ENCODE assay signal across 13 mouse cellular contexts in genomic region chr2:32630036-32630435, GRCm38 (mm10). TPM values are rescaled to one million over a fixed set of nuclear protein-coding genes. Genes with fewer than 3 reads are reported as not detected.
DNase-seq lines count a peak whose midpoint lies in the region; ATAC-seq and TF ChIP-seq lines count a peak whose summit lies in the region.
"Had no signal": no experiment of that assay in that cellular context is flagged by ENCODE, and none has a peak within 500 bp of the region (broad histone marks: within the 10 kb centered on the region; RNA-seq: fewer than 3 reads in every experiment).

No protein-coding gene starts in this region.

- no peaks in the 10 kb centered on the region for H3K9me3 ChIP-seq in heart, embryonic 11.5 days (replicated peaks; ENCODE audit: control insufficient read depth, low read length)
- H3K9me3 ChIP-seq in ES-Bruce4 (replicated peaks; ENCODE audit: control insufficient read depth, insufficient read depth, low read length, poor library complexity, severe bottlenecking), result no peaks in the 10 kb centered on the region
- H3K9me3 ChIP-seq in hindbrain, embryonic 10.5 days, result no peaks in the 10 kb centered on the region
- H3K9me3 ChIP-seq in midbrain, embryonic 13.5 days, result no peaks in the 10 kb centered on the region
- H3K9me3 ChIP-seq: liver, embryonic 13.5 days had no signal

- WGBS in heart, embryonic 11.5 days (ENCODE audit: insufficient replicate concordance), result 79% methylated on average over 8 of the region's 9 CpGs
- WGBS in heart, adult 2 months, result 78% methylated on average over 9 of the region's 9 CpGs
- WGBS in hindbrain, embryonic 10.5 days, result 71% methylated on average over 9 of the region's 9 CpGs
- WGBS in midbrain, embryonic 13.5 days, result 77% methylated on average over 8 of the region's 9 CpGs

- H3K36me3 ChIP-seq in heart, embryonic 11.5 days (ENCODE audit: control insufficient read depth, insufficient read depth, low read length), result 0 out of 2 replicates have a peak, but pooled peaks cover 4% of the 10 kb centered on the region
- H3K36me3 ChIP-seq in heart, adult 2 months (ENCODE audit: control insufficient read depth, insufficient read depth, low read length), result no peaks in the 10 kb centered on the region
- H3K36me3 ChIP-seq in ES-Bruce4 (ENCODE audit: control insufficient read depth, insufficient read depth, low read length, poor library complexity, severe bottlenecking), result peaks cover 12% of the 10 kb centered on the region
- peaks cover 12% of the 10 kb centered on the region for H3K36me3 ChIP-seq in hindbrain, embryonic 10.5 days
- peaks cover 10% of the 10 kb centered on the region; the same call in 1 of the 2 replicates for H3K36me3 ChIP-seq in midbrain, embryonic 13.5 days
- H3K36me3 ChIP-seq: liver, embryonic 13.5 days had no signal

- no peak for DNase-seq in heart, adult 2 months
- no peak for DNase-seq in hindbrain, embryonic 10.5 days (ENCODE audit: low spot score)
- DNase-seq in spleen, postnatal 36 days (ENCODE audit: low spot score in 2 of 2), result no peak
- DNase-seq: cerebellum, adult 18-20 months; liver, embryonic 13.5 days had no signal

- no peak for TF ChIP-seq EP300 in heart, adult 2 months (IDR thresholded peaks at IDR 0.05; ENCODE audit: insufficient read depth, low read depth, low read length)
- no peak for TF ChIP-seq EP300 in ES-Bruce4 (IDR thresholded peaks at IDR 0.05; ENCODE audit: insufficient read depth, low read depth, low read length)

- peaks cover 51% of the 10 kb centered on the region for H3K4me1 ChIP-seq in heart, embryonic 11.5 days (ENCODE audit: control insufficient read depth, insufficient read depth, low read length)
- H3K4me1 ChIP-seq in heart, adult 2 months (ENCODE audit: control insufficient read depth, insufficient read depth, low read length), result peaks cover 23% of the 10 kb centered on the region
- peaks cover 17% of the 10 kb centered on the region for H3K4me1 ChIP-seq in ES-Bruce4 (ENCODE audit: control insufficient read depth, insufficient read depth, low read length)
- H3K4me1 ChIP-seq in hindbrain, embryonic 10.5 days (replicated peaks), result peaks cover 93% of the 10 kb centered on the region
- peaks cover 61% of the 10 kb centered on the region for H3K4me1 ChIP-seq in midbrain, embryonic 13.5 days (replicated peaks)

- H3K79me2 ChIP-seq in heart, adult 2 months (replicated peaks; ENCODE audit: control insufficient read depth, insufficient read depth, low read length), result no peaks in the 10 kb centered on the region

- H3K9ac ChIP-seq in heart, embryonic 11.5 days (ENCODE audit: low read depth, low read length), result no peak overlapping the region
- no peak overlapping the region for H3K9ac ChIP-seq in heart, adult 2 months (ENCODE audit: low read depth, low read length)
- peak overlapping the region; percentile 73 for H3K9ac ChIP-seq in ES-Bruce4 (ENCODE audit: low read depth, poor library complexity, severe bottlenecking)
- peak overlapping the region; percentile 39; the same call in 1 of the 2 replicates for H3K9ac ChIP-seq in midbrain, embryonic 13.5 days (replicated peaks)
- H3K9ac ChIP-seq: liver, embryonic 13.5 days had no signal

- TF ChIP-seq POLR2A in heart, adult 2 months (IDR thresholded peaks at IDR 0.05; ENCODE audit: insufficient read depth, low read depth, low read length), result no peak
- TF ChIP-seq POLR2A in ES-Bruce4 (IDR thresholded peaks at IDR 0.05; ENCODE audit: insufficient read depth, low read length), result no peak

- 0 out of 2 replicates have a peak overlapping the region, but pooled peaks have one; percentile 10 for H3K27ac ChIP-seq in heart, embryonic 11.5 days (ENCODE audit: low read depth, low read length)
- no peak overlapping the region for H3K27ac ChIP-seq in heart, adult 2 months
- H3K27ac ChIP-seq in ES-Bruce4 (ENCODE audit: insufficient read depth, low read length), result peak overlapping the region; percentile 68
- peak overlapping the region; percentile 86 for H3K27ac ChIP-seq in hindbrain, embryonic 10.5 days
- H3K27ac ChIP-seq in midbrain, embryonic 13.5 days, result peak overlapping the region; percentile 58; the same call in 1 of the 2 replicates
- H3K27ac ChIP-seq: liver, embryonic 13.5 days had no signal

- no peak overlapping the region for H3K4me2 ChIP-seq in heart, embryonic 11.5 days
- H3K4me2 ChIP-seq in midbrain, embryonic 13.5 days (replicated peaks), result peak overlapping the region; percentile 37
- H3K4me2 ChIP-seq: liver, embryonic 13.5 days had no signal

- TF ChIP-seq CTCF in heart, adult 2 months (IDR thresholded peaks at IDR 0.05), result no peak
- TF ChIP-seq CTCF in ES-Bruce4 (IDR thresholded peaks at IDR 0.05; ENCODE audit: low read depth, low read length), result no peak

- no peak overlapping the region for H3K4me3 ChIP-seq in heart, embryonic 11.5 days (ENCODE audit: low read depth, low read length)
- no peak overlapping the region for H3K4me3 ChIP-seq in heart, adult 2 months
- peak overlapping the region; percentile 61 for H3K4me3 ChIP-seq in ES-Bruce4 (ENCODE audit: low read depth, low read length)
- H3K4me3 ChIP-seq in hindbrain, embryonic 10.5 days, result peak overlapping the region; percentile 33; the same call in 1 of the 2 replicates
- H3K4me3 ChIP-seq in midbrain, embryonic 13.5 days (replicated peaks), result no peak overlapping the region
- H3K4me3 ChIP-seq: liver, embryonic 13.5 days had no signal

- ATAC-seq in heart, embryonic 11.5 days (replicated peaks; ENCODE audit: insufficient number of reproducible peaks, low FRiP score, low TSS enrichment), result no peak
- ATAC-seq in midbrain, embryonic 13.5 days, result no peak
- no peak for ATAC-seq in erythroblast, adult 5-6 weeks (replicated peaks; ENCODE audit: low FRiP score, poor library complexity, severe bottlenecking)
- ATAC-seq: intestine, postnatal 0 days had no signal

- intact Hi-C loops in heart, adult 2 months (cut with DNase I), result no loop called here

- no peaks in the 10 kb centered on the region for H3K27me3 ChIP-seq in heart, embryonic 11.5 days (ENCODE audit: control insufficient read depth, insufficient read depth, low read length)
- no peaks in the 10 kb centered on the region for H3K27me3 ChIP-seq in heart, adult 2 months (ENCODE audit: control insufficient read depth, insufficient read depth, low read length)
- H3K27me3 ChIP-seq in ES-Bruce4 (ENCODE audit: control insufficient read depth, insufficient read depth, low read length, poor library complexity, severe bottlenecking), result no peaks in the 10 kb centered on the region
- 0 out of 2 replicates have a peak, but pooled peaks cover 6% of the 10 kb centered on the region for H3K27me3 ChIP-seq in hindbrain, embryonic 10.5 days (ENCODE audit: insufficient read depth, poor library complexity, severe bottlenecking)
- H3K27me3 ChIP-seq in midbrain, embryonic 13.5 days, result no peaks in the 10 kb centered on the region
- H3K27me3 ChIP-seq: CH12.LX; liver, embryonic 13.5 days had no signal

RNA-seq across cellular contexts. Expression of gene Ak1, which starts 8.5 kb away (rescaled TPM):
- polyA plus RNA-seq in heart, embryonic 11.5 days (2014; fragmentation: Nextera tagmentation; extraction: Ambion mirVana), result 212 and 221 TPM in 2 replicates
- total RNA-seq in heart, adult 2 months (2021), result 100 to 1,000 TPM; 606 to 670 TPM
- polyA plus RNA-seq in heart, adult 2 months (2012; rRNA removed), result 584 and 623 TPM in 2 replicates
- 71.8 and 74.7 TPM in 2 replicates for polyA plus RNA-seq in ES-Bruce4 (2011; ENCODE audit: insufficient read depth, insufficient read length, low read depth, missing spikeins)
- polyA plus RNA-seq in hindbrain, embryonic 10.5 days (2016; fragmentation: Nextera tagmentation; extraction: Ambion mirVana), result 26.9 and 37.6 TPM in 2 replicates
- polyA plus RNA-seq in midbrain, embryonic 13.5 days (2015; fragmentation: Nextera tagmentation; extraction: Ambion mirVana), result 62.5 and 62.9 TPM in 2 replicates
- not detected in 2 replicates for total RNA-seq in erythroblast, adult 5-6 weeks (2015; ENCODE audit: low replicate concordance)
- total RNA-seq in erythroblast, adult 5-6 weeks (2017; ENCODE audit: low replicate concordance), result not detected in 2 replicates
- total RNA-seq: neutrophil, adult 5-6 weeks had no signal

RNA-seq across cellular contexts. Expression of gene Eng, which starts 16.4 kb away (rescaled TPM):
- 113 and 127 TPM in 2 replicates for polyA plus RNA-seq in heart, embryonic 11.5 days (2014; fragmentation: Nextera tagmentation; extraction: Ambion mirVana)
- 100 to 1,000 TPM; 113 to 122 TPM for total RNA-seq in heart, adult 2 months (2021)
- polyA plus RNA-seq in heart, adult 2 months (2012; rRNA removed), result 230 and 239 TPM in 2 replicates
- polyA plus RNA-seq in ES-Bruce4 (2011; ENCODE audit: insufficient read depth, insufficient read length, low read depth, missing spikeins), result 20.0 and 20.8 TPM in 2 replicates
- polyA plus RNA-seq in hindbrain, embryonic 10.5 days (2016; fragmentation: Nextera tagmentation; extraction: Ambion mirVana), result 28.8 and 35.8 TPM in 2 replicates
- polyA plus RNA-seq in midbrain, embryonic 13.5 days (2015; fragmentation: Nextera tagmentation; extraction: Ambion mirVana), result 22.0 and 24.8 TPM in 2 replicates
- total RNA-seq in erythroblast, adult 5-6 weeks (2015; ENCODE audit: low replicate concordance), result 4.0 and 6.7 TPM in 2 replicates
- total RNA-seq in erythroblast, adult 5-6 weeks (2017; ENCODE audit: low replicate concordance), result 1.5 and 3.2 TPM in 2 replicates
- total RNA-seq: neutrophil, adult 5-6 weeks had no signal

RNA-seq across cellular contexts. Expression of gene St6galnac6, which starts 30.5 kb away (rescaled TPM):
- 8.3 and 9.3 TPM in 2 replicates for polyA plus RNA-seq in heart, embryonic 11.5 days (2014; fragmentation: Nextera tagmentation; extraction: Ambion mirVana)
- 100 to 1,000 TPM; 107 to 125 TPM for total RNA-seq in heart, adult 2 months (2021)
- polyA plus RNA-seq in heart, adult 2 months (2012; rRNA removed), result 129 and 174 TPM in 2 replicates
- polyA plus RNA-seq in ES-Bruce4 (2011; ENCODE audit: insufficient read depth, insufficient read length, low read depth, missing spikeins), result 22.5 and 24.2 TPM in 2 replicates
- polyA plus RNA-seq in hindbrain, embryonic 10.5 days (2016; fragmentation: Nextera tagmentation; extraction: Ambion mirVana), result 12.7 and 14.1 TPM in 2 replicates
- 10.1 and 11.3 TPM in 2 replicates for polyA plus RNA-seq in midbrain, embryonic 13.5 days (2015; fragmentation: Nextera tagmentation; extraction: Ambion mirVana)
- total RNA-seq in erythroblast, adult 5-6 weeks (2015; ENCODE audit: low replicate concordance), result 0.77 and 3.3 TPM in 2 replicates
- 2.1 and 2.5 TPM in 2 replicates for total RNA-seq in erythroblast, adult 5-6 weeks (2017; ENCODE audit: low replicate concordance)

RNA-seq across cellular contexts. Expression of gene St6galnac4, which starts 43.1 kb away (rescaled TPM):
- 32.9 and 40.9 TPM in 2 replicates for polyA plus RNA-seq in heart, embryonic 11.5 days (2014; fragmentation: Nextera tagmentation; extraction: Ambion mirVana)
- total RNA-seq in heart, adult 2 months (2021), result 10 to 100 TPM; 16.2 to 17.8 TPM
- polyA plus RNA-seq in heart, adult 2 months (2012; rRNA removed), result 25.2 and 28.6 TPM in 2 replicates
- polyA plus RNA-seq in ES-Bruce4 (2011; ENCODE audit: insufficient read depth, insufficient read length, low read depth, missing spikeins), result 9.4 and 9.7 TPM in 2 replicates
- 19.8 and 21.0 TPM in 2 replicates for polyA plus RNA-seq in hindbrain, embryonic 10.5 days (2016; fragmentation: Nextera tagmentation; extraction: Ambion mirVana)
- polyA plus RNA-seq in midbrain, embryonic 13.5 days (2015; fragmentation: Nextera tagmentation; extraction: Ambion mirVana), result 15.2 and 16.3 TPM in 2 replicates
- total RNA-seq in erythroblast, adult 5-6 weeks (2015; ENCODE audit: low replicate concordance), result 8.8 and 9.4 TPM in 2 replicates
- 3.8 and 4.9 TPM in 2 replicates for total RNA-seq in erythroblast, adult 5-6 weeks (2017; ENCODE audit: low replicate concordance)

RNA-seq across cellular contexts. Expression of gene 9430097D07Rik, which starts 54.6 kb away (rescaled TPM):
- polyA plus RNA-seq in heart, embryonic 11.5 days (2014; fragmentation: Nextera tagmentation; extraction: Ambion mirVana), result 0.17 TPM in 1 of 2 replicates, not detected in the other
- total RNA-seq in heart, adult 2 months (2021), result not detected
- polyA plus RNA-seq in heart, adult 2 months (2012; rRNA removed), result not detected in 2 replicates
- 0.44 TPM in 1 of 2 replicates, not detected in the other for polyA plus RNA-seq in ES-Bruce4 (2011; ENCODE audit: insufficient read depth, insufficient read length, low read depth, missing spikeins)
- polyA plus RNA-seq in hindbrain, embryonic 10.5 days (2016; fragmentation: Nextera tagmentation; extraction: Ambion mirVana), result 0.11 and 0.39 TPM in 2 replicates
- 0.34 and 0.55 TPM in 2 replicates for polyA plus RNA-seq in midbrain, embryonic 13.5 days (2015; fragmentation: Nextera tagmentation; extraction: Ambion mirVana)
- total RNA-seq in erythroblast, adult 5-6 weeks (2015; ENCODE audit: low replicate concordance), result not detected in 2 replicates
- total RNA-seq in erythroblast, adult 5-6 weeks (2017; ENCODE audit: low replicate concordance), result not detected in 2 replicates
- total RNA-seq: CH12.LX; neutrophil, adult 5-6 weeks had no signal
- polyA plus RNA-seq: liver, embryonic 13.5 days; urinary bladder, adult 2 months had no signal

Comparison
In these comparisons a context has a peak if more than half of its experiments do, and no peak if none do; other contexts are left out.
1. H3K4me3 ChIP-seq: peak in ES-Bruce4 (single experiment) and hindbrain, embryonic 10.5 days (single experiment); none in heart, embryonic 11.5 days (single experiment), heart, adult 2 months (single experiment) and midbrain, embryonic 13.5 days (single experiment).
2. H3K9ac ChIP-seq: peak in ES-Bruce4 (single experiment) and midbrain, embryonic 13.5 days (single experiment); none in heart, embryonic 11.5 days (single experiment) and heart, adult 2 months (single experiment).